Mouse (Mus musculus) kidney, postnatal 36 days (tissue): ENCODE measurements at regions not wholly inside any gene's neighbourhood (a gene's known extent, or its start where the extent isn't known, plus 50 kb on each side); places are given as distances from the start of the nearest gene placed in this dataset.

Experiments used
- DNase-seq, 2 experiments: peaks; one replicate each; pipeline ENCODE4 v3.0.0; 2021 to 2022; ENCODE audit warnings: mixed read lengths in 2 of 2

DNA sequence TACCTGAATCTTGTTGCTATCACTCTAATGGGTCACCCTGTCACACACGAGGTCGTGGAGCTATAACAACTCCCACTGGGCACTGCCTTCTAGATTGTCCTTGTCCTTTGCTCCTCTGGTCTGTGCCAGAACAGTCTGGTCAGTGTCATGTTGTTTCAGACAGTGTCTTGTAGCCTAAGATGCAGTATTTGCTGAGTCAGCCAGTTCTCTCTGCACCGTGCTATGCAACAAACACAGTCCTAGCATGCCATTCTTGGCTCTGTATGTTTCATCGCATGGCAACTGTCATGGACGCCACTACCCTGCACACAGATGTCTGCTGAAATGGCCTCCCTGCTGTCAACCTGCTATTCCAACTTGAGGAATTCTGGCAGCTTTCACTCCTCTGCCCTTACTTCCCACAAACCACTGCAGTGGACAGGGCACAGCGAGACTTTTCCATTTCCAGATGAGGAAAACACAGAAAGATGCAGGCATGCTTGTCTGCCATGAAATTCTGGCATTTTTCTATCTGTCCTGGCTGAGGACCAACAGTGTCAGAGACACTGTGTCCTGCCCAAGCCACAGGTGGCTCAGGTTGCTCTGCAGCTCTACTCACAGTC, 117.3 kb upstream of the Slc22a23 start:
- peak in 1 of 2 experiments; percentile 11 for DNase-seq

DNA sequence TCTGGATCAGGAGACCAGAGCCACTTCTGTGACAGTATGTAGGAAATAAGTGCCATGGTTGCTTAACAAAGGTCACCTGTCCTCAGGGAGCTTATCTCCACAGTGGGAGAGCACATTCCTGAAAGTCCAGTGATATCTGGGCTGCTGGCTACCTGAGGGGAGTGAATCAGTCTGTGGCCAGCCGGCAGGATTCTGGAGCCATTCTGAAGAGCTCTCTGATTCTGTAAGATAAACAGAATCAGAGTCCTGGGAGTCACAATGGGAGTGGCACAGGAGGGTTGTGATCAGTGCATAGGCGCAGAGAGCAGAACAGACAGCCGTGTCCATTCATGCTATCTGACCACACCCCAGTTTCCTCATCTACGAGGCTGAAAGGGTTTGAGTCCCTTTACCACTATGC, 116.0 kb upstream of the Slc22a23 start:
- DNase-seq = peak in 1 of 2 experiments; percentile 6

GRCm38 (mm10) chr13:34456051-34456450, 111.1 kb upstream of the Slc22a23 start:
- no peak for DNase-seq

DNA sequence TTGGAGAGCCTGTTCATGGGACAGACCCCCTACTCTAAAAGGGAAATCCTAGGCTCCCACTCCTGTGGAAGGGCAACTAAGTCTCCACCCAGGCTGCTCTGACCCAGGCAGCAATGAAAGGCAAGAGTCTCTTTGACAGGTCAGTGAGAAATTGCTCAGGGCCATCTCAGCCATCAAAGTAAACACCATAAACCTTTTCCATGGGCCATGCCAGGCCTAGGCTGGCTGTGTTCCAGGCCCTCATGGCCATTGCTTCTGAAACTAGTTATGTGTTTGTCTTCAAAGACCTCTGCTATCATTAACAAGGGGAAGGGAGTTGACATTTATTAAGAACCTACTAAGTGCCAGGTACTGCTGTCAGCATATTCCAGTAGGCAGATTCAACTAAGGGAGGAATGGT, 101.8 kb upstream of the Slc22a23 start:
- DNase-seq = peak in 1 of 2 experiments; percentile 28

- no peak for DNase-seq
Observed at GRCm38 (mm10) chr13:34446327-34446726, 101.3 kb upstream of the Slc22a23 start.

GRCm38 (mm10) chr13:34441347-34441746, 96.4 kb upstream of the Slc22a23 start:
- no peak for DNase-seq

GRCm38 (mm10) chr13:34427527-34427926, 82.5 kb upstream of the Slc22a23 start:
- no peak for DNase-seq

GRCm38 (mm10) chr13:34424921-34425320, 79.9 kb upstream of the Slc22a23 start:
- DNase-seq = peak in 1 of 2 experiments; percentile 6

DNA sequence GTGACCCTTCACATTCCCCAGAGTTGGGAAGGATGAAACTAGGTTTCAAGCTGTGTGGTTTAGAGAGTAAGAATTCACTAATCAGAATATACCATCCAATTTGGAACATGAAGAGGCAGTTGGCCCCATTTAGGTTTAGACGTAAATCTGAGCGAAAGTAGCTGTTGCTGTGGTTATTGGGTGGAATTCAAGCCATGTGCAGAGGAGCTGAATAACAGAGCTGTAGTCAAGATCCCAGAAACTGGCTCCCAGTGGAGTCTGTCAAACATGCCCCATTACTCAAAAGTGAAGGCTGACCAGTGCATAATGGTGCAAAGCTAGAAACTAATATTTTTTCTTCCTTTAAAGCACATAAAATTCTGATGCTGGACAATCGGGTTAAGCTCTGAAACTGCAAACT, 76.7 kb upstream of the Slc22a23 start:
- DNase-seq = no peak

GRCm38 (mm10) chr13:34420341-34421156, 75.6 kb upstream of the Slc22a23 start:
- no peak for DNase-seq

GRCm38 (mm10) chr13:34419061-34419460, 74.1 kb upstream of the Slc22a23 start:
- no peak for DNase-seq

DNA sequence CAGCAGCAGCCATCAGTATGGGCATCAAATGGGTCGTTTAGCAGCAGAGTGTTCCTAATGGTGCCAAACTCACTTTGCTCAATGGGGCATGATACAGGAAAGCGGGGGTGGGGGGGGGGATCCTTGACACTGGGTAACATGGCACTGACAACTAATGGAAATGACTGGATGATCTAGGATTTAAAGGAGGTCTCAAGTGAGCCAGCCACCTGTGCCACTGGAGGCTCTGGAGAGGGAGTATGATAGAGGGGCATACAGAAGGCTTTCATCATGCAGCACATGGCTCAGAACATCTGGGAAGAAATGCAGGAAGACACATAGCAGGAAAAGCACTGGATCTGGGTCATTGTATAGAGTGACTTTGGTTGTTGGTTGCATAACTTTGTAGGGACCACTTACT, 71.6 kb upstream of the Slc22a23 start:
- no peak for DNase-seq

- DNase-seq = no peak
Observed at GRCm38 (mm10) chr13:34414533-34414932, 69.6 kb upstream of the Slc22a23 start.

GRCm38 (mm10) chr13:34408669-34409055, 63.7 kb upstream of the Slc22a23 start:
- DNase-seq = no peak

- peak in 1 of 2 experiments; percentile 3 for DNase-seq
Observed at GRCm38 (mm10) chr13:34408007-34408668, 63.2 kb upstream of the Slc22a23 start.

- no peak for DNase-seq
Observed at GRCm38 (mm10) chr13:34406291-34406690, 61.3 kb upstream of the Slc22a23 start.

DNA sequence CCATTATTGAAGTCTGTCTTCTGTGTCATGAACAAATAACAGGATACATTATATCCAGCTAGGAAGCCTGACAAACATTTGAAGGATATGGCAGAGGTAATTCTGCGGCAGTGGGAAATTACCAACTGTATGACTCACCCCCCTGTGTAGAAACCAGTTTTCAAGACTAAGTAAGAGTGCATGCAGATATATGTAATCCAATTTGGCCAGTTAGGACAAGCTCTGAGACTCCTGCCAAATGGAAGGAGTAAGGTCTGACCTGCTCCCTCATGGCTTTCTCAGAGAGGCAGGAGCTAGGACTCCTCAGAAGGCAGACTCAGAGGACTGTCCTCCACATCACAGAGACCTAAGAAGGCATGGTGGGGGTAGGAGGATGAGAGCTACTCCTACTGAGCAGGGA, 57.6 kb upstream of the Slc22a23 start:
- no peak for DNase-seq

DNA sequence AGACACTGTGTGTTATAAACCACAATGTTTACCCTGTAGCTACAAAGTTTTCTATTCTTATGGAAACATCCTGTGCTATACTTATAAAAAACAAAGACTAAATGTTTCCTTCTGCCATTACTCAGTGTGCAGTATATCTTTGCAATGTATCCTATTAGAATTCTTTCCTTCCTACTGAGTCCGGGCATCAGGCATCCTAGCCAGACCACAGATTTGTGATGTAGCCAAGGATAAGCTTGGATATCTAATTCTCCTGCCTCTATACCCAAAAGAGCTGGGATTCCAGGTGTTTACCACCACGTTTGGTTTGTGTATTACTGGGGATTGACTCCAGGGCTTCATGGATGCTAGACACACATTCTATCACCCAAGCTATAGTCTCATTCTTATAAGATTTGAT, 56.0 kb upstream of the Slc22a23 start:
- no peak for DNase-seq

- DNase-seq = no peak
Observed at GRCm38 (mm10) chr13:34398847-34399246, 53.9 kb upstream of the Slc22a23 start.

- peak; percentile 19 to 23 for DNase-seq
Observed at GRCm38 (mm10) chr13:34398061-34398787, 53.2 kb upstream of the Slc22a23 start.

DNA sequence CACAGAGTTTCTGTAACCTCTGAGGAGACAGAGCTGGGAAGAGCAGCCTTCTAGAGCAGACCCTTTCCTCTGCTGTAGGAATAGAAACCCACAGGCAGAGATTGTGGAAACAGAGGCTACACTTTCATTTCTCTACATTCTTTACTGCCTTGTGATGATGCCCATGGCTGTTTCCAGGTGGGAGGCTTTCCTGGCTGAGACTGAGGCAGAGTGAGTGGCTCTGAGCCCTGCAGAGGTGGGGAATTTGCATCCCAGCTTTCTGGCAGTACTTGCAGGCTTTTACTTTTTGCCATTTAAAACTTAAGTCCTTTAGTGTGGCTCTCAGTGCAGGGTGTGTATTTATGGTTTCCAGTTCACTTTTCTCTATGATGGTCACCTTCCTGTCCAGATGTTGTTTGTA, 50.5 kb upstream of the Slc22a23 start:
- DNase-seq = no peak

DNA sequence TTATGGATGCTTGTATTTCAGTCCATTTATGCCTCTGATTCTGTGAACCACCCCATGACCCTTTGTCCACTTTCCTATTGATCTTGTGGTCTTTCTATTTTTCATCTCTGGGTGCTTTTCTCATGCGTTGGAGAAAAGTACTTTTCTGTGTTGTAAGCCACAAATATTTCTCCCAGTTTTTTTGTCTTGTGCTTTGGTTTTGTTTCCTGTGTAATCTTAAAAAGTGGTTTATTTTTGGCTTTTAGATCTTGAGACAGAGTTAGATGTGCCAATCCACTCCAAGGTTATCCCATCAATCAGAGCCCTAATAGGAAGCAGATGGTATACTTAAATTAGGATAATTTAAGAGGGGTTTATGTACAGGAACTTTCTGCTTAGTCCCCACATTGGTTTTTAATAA, 50.0 kb upstream of the Slc22a23 start:
- no peak for DNase-seq
